Mouse (Mus musculus) urinary bladder, postnatal 0 days (tissue): ENCODE data around the gene Rhbdf1. TPM values are rescaled to one million over a fixed set of nuclear protein-coding genes. Genes with fewer than 3 reads are reported as not detected.

Source experiments
- polyA plus RNA-seq: library from polyadenylated mRNA; unstranded; fragments of >200 nt; fragmentation: Nextera tagmentation; extraction: Ambion mirVana; gene quantifications from 2 replicates; pipeline ENCODE4 v1.2.1, GENCODE M21; 2015

Gene Rhbdf1
- 63.6 and 70.8 TPM in 2 replicates for polyA plus RNA-seq

GRCm38 (mm10) chr11:32221951-32222409 lies at the start of gene Rhbdf1:
Gene Rhbdf1, minus strand, starts transcription at chr11:32222300.

DNA sequence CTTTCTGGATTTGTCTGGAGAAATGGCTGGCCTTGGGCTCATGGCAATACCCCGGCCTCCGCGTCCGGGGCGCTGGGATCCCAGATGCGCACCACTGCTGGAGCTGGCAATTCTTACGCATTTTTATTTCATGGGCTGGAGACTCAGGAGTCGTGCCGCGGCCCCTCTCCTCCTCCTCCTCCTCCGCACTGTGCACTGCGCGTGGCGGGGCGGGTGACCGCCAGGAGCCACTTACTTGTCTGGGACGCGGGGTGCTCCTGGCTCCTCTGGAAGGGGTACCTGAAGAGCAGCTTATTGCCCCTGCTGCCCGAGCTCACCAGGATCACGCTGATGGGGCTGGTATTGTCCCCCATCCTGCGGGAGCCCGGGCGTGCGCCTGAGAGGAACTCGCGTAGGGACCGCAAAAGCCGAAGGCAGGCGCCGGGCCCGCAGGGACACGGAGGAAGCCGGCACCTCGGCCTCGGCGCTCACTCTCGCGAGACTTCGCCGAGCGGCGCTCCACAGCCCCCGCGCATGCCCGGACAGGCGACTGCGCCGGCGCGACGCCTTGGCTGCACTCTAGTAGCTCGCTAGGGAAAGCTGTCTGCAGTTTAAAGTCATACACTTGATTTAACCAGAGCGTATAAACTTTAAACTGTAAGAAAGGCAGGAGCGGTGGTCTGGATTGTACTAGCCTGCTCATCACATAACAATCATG lies 45.2 kb upstream of the Rhbdf1 start, which contains the start of gene Nprl3:
TSS of gene Nprl3 (minus strand) at position 520 of the 697 bp plus-strand sequence.

DNA sequence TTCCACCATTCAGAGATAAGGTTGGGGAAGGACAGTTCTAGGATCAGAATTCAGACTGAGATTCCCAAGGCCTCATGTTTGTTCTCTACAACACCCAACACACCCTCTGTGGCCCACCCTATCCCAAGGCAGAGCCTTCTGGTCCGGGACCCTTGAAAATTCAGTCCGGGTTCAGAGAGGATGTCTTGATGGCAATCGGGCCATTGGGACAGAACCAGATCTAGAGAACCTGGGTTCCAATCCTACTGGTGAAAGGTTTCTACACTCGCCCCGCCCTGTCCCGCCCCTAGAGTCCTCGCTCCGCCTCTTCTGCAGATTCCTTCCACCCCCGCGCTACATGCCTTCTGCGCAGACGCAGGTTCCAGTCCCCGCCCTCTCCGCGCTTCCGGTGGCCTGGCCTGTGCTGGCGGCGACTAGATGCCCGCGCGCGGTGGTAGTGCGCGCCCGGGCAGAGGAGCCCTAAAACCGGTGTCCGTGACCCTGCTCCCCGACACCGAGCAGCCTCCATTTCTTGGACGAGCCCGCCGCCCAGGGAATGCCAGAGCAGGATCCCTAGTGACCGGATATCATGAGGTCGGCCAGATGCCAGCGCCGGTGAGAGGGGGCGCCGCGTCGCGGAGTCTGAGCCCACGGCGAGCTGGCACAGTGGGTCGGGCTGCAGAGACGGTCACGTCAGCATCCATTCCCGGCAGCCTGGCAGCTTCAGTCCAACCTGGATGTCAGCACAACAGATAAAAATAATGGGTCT lies 4.2 kb upstream of the Rhbdf1 start, which contains the start of gene Mpg:
TSS of gene Mpg (plus strand) at position 382 of the 748 bp plus-strand sequence.

DNA sequence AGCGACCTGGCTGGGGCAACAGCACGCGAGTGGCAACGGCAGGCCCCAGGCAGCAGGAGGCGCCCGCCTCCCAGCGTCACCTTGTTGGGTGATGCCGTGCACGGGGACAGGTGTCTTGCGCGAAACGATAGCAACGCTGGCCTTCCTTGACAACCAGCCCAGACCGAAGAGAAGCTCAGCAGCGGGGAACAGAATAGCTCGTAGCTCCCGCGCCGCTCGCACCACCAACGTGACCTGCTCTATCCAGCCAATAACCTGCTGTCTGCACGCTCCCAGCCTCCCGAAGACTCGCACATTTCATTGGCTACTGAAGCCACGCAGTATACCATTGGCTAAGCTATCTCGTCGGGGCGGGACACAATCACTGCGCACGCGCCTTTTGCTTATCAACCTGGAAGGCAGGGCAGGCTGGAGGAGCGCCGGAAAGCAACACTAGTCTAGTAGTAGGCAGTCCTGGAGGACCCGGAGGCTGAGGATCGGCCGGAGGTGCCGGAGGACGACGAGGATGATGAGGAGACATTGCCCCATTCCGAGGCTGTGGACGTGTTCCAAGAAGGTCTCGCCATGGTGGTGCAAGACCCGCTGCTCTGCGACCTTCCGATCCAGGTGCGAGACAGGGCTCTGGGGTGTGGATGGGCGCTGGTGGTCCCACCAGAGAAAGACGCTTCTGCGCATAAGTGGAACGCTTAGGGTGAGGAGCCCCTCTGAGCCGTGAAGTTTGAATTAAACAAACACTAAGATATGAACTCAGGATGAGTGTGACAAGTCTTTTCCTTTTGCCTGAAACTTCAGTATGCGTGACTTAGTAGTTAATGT lies 16.8 kb downstream of the Rhbdf1 start, which contains the start of gene Snrnp25:
TSS of gene Snrnp25 (plus strand) at position 358 of the 816 bp plus-strand sequence.

DNA sequence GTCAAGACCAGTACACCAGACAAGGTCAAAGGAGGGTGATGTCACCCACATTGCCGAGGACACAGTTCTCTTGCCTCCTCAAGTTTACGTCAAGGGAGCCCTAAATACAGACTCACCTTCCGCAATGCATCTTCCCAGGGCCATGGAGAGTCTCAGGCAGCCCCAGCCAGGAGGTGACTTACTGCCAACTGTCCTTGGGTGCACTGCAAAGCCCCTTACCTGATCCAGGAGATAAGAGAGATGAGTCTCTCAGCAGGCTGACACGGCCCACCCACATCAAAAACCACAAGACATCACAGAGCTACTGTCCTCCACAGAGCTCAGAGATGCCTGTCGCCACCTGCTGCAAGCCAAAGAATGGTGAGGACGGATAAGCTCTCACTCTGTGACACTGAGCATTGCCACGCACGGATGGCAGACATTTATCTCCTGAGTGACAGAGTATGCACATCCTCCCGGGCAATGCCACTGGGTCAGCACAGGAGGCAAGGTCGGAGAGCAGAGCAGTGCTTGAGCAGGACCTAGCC lies 22.0 kb downstream of the Rhbdf1 start, which contains the start of gene Il9r:
TSS of gene Il9r (minus strand) at position 205 of the 527 bp plus-strand sequence.

Other genes with a start within 250 kb of the Rhbdf1 start
- 0.34 and 0.36 TPM in 2 replicates for gene Nsg2, start 221.8 kb downstream of the Rhbdf1 start, polyA plus RNA-seq
- gene Il9r, start 22.0 kb downstream of the Rhbdf1 start, polyA plus RNA-seq: 0.10 TPM in 1 of 2 replicates, not detected in the other
- gene Snrnp25, start 16.9 kb downstream of the Rhbdf1 start, polyA plus RNA-seq: 28.1 and 28.8 TPM in 2 replicates
- gene Mpg, start 4.2 kb upstream of the Rhbdf1 start, polyA plus RNA-seq: 20.0 and 25.8 TPM in 2 replicates
- 28.2 and 30.8 TPM in 2 replicates for gene Nprl3, start 45.4 kb upstream of the Rhbdf1 start, polyA plus RNA-seq
- 0.87 and 2.7 TPM in 2 replicates for gene Hba-x, start 54.1 kb upstream of the Rhbdf1 start, polyA plus RNA-seq
- 4,399 and 13,070 TPM in 2 replicates for gene Hba-a1, start 61.2 kb upstream of the Rhbdf1 start, polyA plus RNA-seq
- gene Hbq1b, start 64.7 kb upstream of the Rhbdf1 start, polyA plus RNA-seq: 0.58 and 1.7 TPM in 2 replicates
- 10,427 and 30,164 TPM in 2 replicates for gene Hba-a2, start 74.2 kb upstream of the Rhbdf1 start, polyA plus RNA-seq
- 1.2 TPM in 1 of 2 replicates, not detected in the other for gene Hbq1a, start 77.8 kb upstream of the Rhbdf1 start, polyA plus RNA-seq
- gene Sh3pxd2b, start 125.5 kb upstream of the Rhbdf1 start, polyA plus RNA-seq: 6.8 and 7.2 TPM in 2 replicates
- gene Ubtd2, start 233.1 kb upstream of the Rhbdf1 start, polyA plus RNA-seq: 27.4 and 33.6 TPM in 2 replicates